Mouse (Mus musculus) brain, embryonic 14.5 days (tissue): ENCODE results near the gene Ccdc120.

Experiments used
- CTCF ChIP-seq: fragments of 200-500 bp; IDR thresholded peaks from 2 replicates; pipeline ENCODE4 v1.5.1; 2012; ENCODE audit warnings: inconsistent platforms, mild to moderate bottlenecking, moderate library complexity, borderline replicate concordance; ENCODE audit not compliant: insufficient read depth, insufficient read length; ENCODE audit errors: extremely low read depth
- POLR2A ChIP-seq: fragments of 200-500 bp; IDR thresholded peaks from 2 replicates; pipeline ENCODE4 v1.6.1; 2012; ENCODE audit warnings: mild to moderate bottlenecking, inconsistent platforms, borderline replicate concordance; ENCODE audit not compliant: poor library complexity, insufficient read depth, insufficient read length, severe bottlenecking; ENCODE audit errors: extremely low read depth

GRCm38 (mm10) chrX:7721514-7722281 is 29.0 kb downstream of the Ccdc120 start, which contains the start of gene Gm45208:
- TF ChIP-seq POLR2A: no peak
- no peak for TF ChIP-seq CTCF
